Mouse (Mus musculus) small intestine, adult 2 months (tissue): Measurements from ENCODE around the gene Ugt1a6b. TPM values are rescaled to one million over a fixed set of nuclear protein-coding genes. Genes with fewer than 3 reads are reported as not detected.
"Not testable (repeated sequence)": the region's sequence is repeated elsewhere in the genome, so short reads cannot be mapped to it uniquely, and the experiment has no call there.

Experiments
- H3K27ac ChIP-seq: fragments of 200-500 bp; 2 replicates; pipeline ENCODE4 v1.5.1; 2012; ENCODE audit warnings: low read depth, low read length, control low read depth, inconsistent platforms; ENCODE audit not compliant: insufficient read depth
- H3K27me3 ChIP-seq: fragments of 200-500 bp; 2 replicates; pipeline ENCODE4 v1.6.1; 2012; ENCODE audit warnings: mild to moderate bottlenecking, moderate library complexity, low read length, inconsistent platforms; ENCODE audit not compliant: control insufficient read depth, insufficient read depth
- H3K36me3 ChIP-seq: fragments of 200-500 bp; 2 replicates; pipeline ENCODE4 v1.6.1; 2012; ENCODE audit warnings: mild to moderate bottlenecking, low read length, control low read depth, inconsistent platforms; ENCODE audit not compliant: control insufficient read depth, insufficient read depth
- H3K4me1 ChIP-seq: fragments of 200-500 bp; 2 replicates; pipeline ENCODE4 v1.6.1; 2012; ENCODE audit warnings: low read length, inconsistent platforms, mixed read lengths; ENCODE audit not compliant: control insufficient read depth, insufficient read depth, insufficient read length
- H3K4me3 ChIP-seq: fragments of 200-500 bp; 2 replicates; pipeline ENCODE4 v1.5.1; 2012; ENCODE audit warnings: low read depth, mild to moderate bottlenecking, control low read depth, inconsistent platforms, low read length, moderate library complexity
- CTCF ChIP-seq: fragments of 200-500 bp; IDR thresholded peaks from 2 replicates; pipeline ENCODE4 v1.5.1; 2012; ENCODE audit warnings: low read depth, mild to moderate bottlenecking, control low read depth, inconsistent platforms, low read length, moderate library complexity, mixed read lengths; ENCODE audit not compliant: insufficient replicate concordance, insufficient read length; ENCODE audit errors: extremely low read depth
- POLR2A ChIP-seq: fragments of 200-500 bp; IDR thresholded peaks from 2 replicates; pipeline ENCODE4 v1.6.1; 2012; ENCODE audit warnings: low read depth, mild to moderate bottlenecking, control low read depth, inconsistent platforms, low read length, moderate library complexity
- WGBS: fragments of 180-500 bp; shearing (Covaris S2); methylation state at CpG from one replicate; pipeline ENCODE4 v1.1.7; 2018; 5-methylcytosine and 5-hydroxymethylcytosine counted together
- polyA plus RNA-seq: library from polyadenylated mRNA; depleted of rRNA; stranded (reverse); fragments of >200 nt; gene quantifications from 2 replicates; pipeline ENCODE4 v1.2.3, GENCODE M21; 2012

Ugt1a6b gene
- polyA plus RNA-seq, 1 experiment: 2.7 TPM

DNA sequence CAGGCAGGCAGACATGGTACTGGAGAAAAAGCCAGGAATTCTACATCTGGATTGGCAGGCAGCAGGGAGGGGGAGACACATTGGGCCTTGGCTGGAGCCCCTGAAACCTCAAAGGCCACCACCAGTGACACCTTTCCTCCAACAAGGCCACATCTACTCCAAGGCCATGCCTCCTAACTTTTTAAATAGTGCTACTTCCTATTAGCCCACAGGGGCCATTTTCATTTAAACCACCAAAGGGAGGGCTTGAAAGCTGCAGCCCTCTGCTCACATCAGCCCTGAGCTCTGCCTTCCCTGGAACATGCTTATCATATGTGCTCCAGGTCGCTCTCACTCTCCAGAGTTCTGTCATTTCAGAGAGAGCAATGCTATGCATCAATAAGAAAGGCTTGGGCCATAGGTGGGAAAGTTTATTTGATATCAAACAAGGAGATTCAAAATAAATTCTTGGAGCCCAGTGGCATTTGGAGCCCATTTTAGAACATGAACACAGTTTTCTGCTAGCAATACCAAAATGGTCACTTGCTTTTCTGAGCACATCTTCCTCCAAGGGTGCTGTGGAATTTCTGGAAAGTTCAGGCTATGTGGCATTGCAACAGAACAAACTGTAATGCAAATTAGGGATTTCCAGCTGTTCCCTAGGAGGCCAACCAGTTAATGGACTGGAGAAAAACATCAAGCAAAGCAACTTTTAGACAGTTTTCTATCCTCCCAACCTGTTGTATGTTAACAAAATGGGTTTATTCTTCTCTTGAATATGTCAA, 1.8 kb downstream of the Ugt1a6b start:
- no peak for TF ChIP-seq CTCF
- TF ChIP-seq POLR2A: no peak
- Histone ChIP-seq H3K4me3 (no peak overlapping the region), H3K36me3 (no peaks in the 10 kb centered on the region), H3K27me3 (no peaks in the 10 kb centered on the region), H3K4me1 (peaks cover 18% of the 10 kb centered on the region; the same call in 1 of the 2 replicates), H3K27ac (no peak overlapping the region)
- 80% methylated on average over 1 of the region's 1 CpGs for WGBS

DNA sequence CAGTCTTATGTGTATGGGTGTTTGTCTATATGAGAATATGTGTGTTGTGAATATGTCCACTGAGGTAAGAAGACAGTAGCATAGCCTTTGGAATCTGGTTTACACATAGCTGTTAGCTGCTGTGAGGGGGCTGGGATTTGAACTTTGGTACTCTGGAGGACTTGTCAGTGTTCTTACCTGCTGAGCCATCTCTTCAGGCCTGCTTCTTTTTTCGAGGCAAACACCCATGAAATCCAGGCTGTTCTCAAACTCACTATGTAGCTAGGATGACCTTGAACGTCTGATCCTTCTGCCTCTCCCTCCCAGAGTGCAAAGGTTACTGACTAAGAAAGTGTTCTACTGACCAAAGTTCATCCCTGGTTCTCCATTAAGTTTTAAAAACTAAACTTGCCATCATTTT, 2.6 kb downstream of the Ugt1a6b start:
- 15% methylated on average over 2 of the region's 2 CpGs for WGBS
- no peak overlapping the region for H3K4me3 ChIP-seq
- no peak overlapping the region for H3K27ac ChIP-seq

GRCm38 (mm10) chr1:88109027-88109557, 6.0 kb downstream of the Ugt1a6b start:
- WGBS: 20% methylated on average over 2 of the region's 2 CpGs
- not testable (repeated sequence) for H3K27ac ChIP-seq, H3K36me3 ChIP-seq, H3K27me3 ChIP-seq, H3K4me3 ChIP-seq
- H3K4me1 ChIP-seq: peaks cover 15% of the 10 kb centered on the region; the same call in 1 of the 2 replicates

More for the DNA sequence above, 2.6 kb downstream of the Ugt1a6b start:
- Histone ChIP-seq H3K27me3 (no peaks in the 10 kb centered on the region), H3K4me1 (peaks cover 18% of the 10 kb centered on the region; the same call in 1 of the 2 replicates), H3K36me3 (no peaks in the 10 kb centered on the region)
- TF ChIP-seq CTCF: no peak
- no peak for TF ChIP-seq POLR2A

- not testable (repeated sequence) for H3K27ac ChIP-seq, H3K27me3 ChIP-seq, H3K36me3 ChIP-seq, H3K4me3 ChIP-seq
- 31% methylated on average over 2 of the region's 2 CpGs for WGBS
- H3K4me1 ChIP-seq: peaks cover 11% of the 10 kb centered on the region; the same call in 1 of the 2 replicates
These were observed 6.6 kb downstream of the Ugt1a6b start for GRCm38 (mm10) chr1:88109604-88110003.

GRCm38 (mm10) chr1:88112769-88113168, 9.7 kb downstream of the Ugt1a6b start:
- H3K27me3 ChIP-seq, H3K36me3 ChIP-seq, H3K27ac ChIP-seq, H3K4me3 ChIP-seq, H3K4me1 ChIP-seq: not testable (repeated sequence)
- WGBS: 78% methylated on average over 6 of the region's 6 CpGs

GRCm38 (mm10) chr1:88120550-88120949, 17.5 kb downstream of the Ugt1a6b start:
- H3K36me3 ChIP-seq, H3K27me3 ChIP-seq, H3K27ac ChIP-seq, H3K4me1 ChIP-seq, H3K4me3 ChIP-seq: not testable (repeated sequence)
- TF ChIP-seq CTCF: 0 out of 2 replicates have a peak, but pooled peaks have one; percentile 38
- WGBS: 16% methylated on average over 4 of the region's 4 CpGs

- no CpG with 5 or more reads among the region's 1 CpGs for WGBS
These were observed 18.5 kb downstream of the Ugt1a6b start for GRCm38 (mm10) chr1:88121521-88121920.

GRCm38 (mm10) chr1:88125827-88126360, 22.8 kb downstream of the Ugt1a6b start:
- H3K27me3 ChIP-seq, H3K4me1 ChIP-seq, H3K27ac ChIP-seq, H3K36me3 ChIP-seq, H3K4me3 ChIP-seq: not testable (repeated sequence)
- WGBS: 79% methylated on average over 4 of the region's 4 CpGs

More at GRCm38 (mm10) chr1:88121521-88121920, 18.5 kb downstream of the Ugt1a6b start:
- H3K4me1 ChIP-seq, H3K27me3 ChIP-seq, H3K36me3 ChIP-seq, H3K27ac ChIP-seq, H3K4me3 ChIP-seq: not testable (repeated sequence)
- peak; percentile 24; the same call in 1 of the 2 replicates for TF ChIP-seq CTCF

DNA sequence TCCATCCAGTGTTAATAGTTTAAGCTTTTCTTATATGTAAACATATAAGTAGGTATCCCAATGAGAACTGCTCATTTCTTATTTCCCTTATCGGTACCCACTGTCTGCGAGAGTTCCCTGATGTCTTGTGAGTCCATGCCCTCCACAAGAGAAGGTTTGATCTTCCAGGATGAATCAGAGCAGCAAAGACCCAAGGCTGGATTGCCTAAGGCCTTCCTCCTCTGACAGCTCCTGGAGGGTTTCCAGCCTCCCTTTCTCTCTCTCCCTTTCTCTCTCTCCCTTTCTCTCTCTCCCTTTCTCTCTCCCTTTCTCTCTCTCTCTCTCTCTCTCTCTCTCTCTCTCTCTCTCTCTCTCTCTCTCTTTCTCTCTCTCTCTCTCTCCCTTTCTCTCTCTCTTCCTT, 26.0 kb downstream of the Ugt1a6b start:
- not testable (repeated sequence) for H3K4me1 ChIP-seq, H3K36me3 ChIP-seq, H3K27ac ChIP-seq, H3K4me3 ChIP-seq, H3K27me3 ChIP-seq
- WGBS: 43% methylated on average over 2 of the region's 2 CpGs

DNA sequence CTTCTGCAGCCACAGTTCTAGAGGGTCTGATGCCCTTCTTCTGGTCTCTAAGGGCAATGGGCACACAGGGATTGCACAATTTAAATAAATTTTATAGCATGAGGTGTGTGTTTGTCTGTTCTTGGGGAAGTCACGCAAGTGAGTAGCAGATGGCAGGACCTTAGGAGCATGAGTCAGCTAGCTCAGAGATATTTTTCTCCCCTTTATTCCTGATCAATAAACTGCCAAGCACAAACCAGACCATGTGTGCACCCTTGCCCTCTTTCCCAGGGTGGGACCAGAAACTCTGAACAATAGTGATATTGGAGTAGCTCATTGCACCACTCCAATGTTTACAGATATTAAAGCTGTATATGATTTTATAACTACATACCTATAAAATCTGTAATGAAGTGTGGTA, 27.2 kb downstream of the Ugt1a6b start:
- H3K27ac ChIP-seq, H3K4me1 ChIP-seq, H3K4me3 ChIP-seq, H3K36me3 ChIP-seq, H3K27me3 ChIP-seq: not testable (repeated sequence)
- WGBS: 29% methylated on average over 1 of the region's 1 CpGs
